Mouse (Mus musculus): ENCODE data around the gene Grk6. TPM values are rescaled to one million over a fixed set of nuclear protein-coding genes. Genes with fewer than 3 reads are reported as not detected.
A peak's percentile ranks its signal among the peaks of the same experiment; 100 is the strongest.

Grk6 gene
- 24.9 and 26.9 TPM in 2 replicates for polyA plus RNA-seq (2015; fragmentation: Nextera tagmentation; extraction: Ambion mirVana)

- Histone ChIP-seq H3K9me3 (replicated peaks) (no peaks in the 10 kb centered on the region), H3K27me3 (no peaks in the 10 kb centered on the region), H3K4me3 (peak within 1 kb of the TSS; percentile 87), H3K9ac (peak within 1 kb of the TSS; percentile 96), H3K4me2 (peak within 1 kb of the TSS; percentile 90), H3K4me1 (peaks cover 38% of the 10 kb centered on the region), H3K36me3 (ENCODE audit: poor library complexity, severe bottlenecking) (peaks cover 11% of the 10 kb centered on the region), H3K27ac (peak within 1 kb of the TSS; percentile 95)
- under 1% methylated on average over 35 of the region's 35 CpGs for WGBS
- peak; percentile 96 for ATAC-seq
Observed at GRCm38 (mm10) chr13:55444937-55445315, at the start of gene Grk6. TSS of gene Grk6 (plus strand) at chr13:55445072.

GRCm38 (mm10) chr13:55398088-55398487 is 46.8 kb upstream of the Grk6 start, which contains the start of gene Slc34a1:
TSS of gene Slc34a1 (plus strand) at chr13:55398187.
- Histone ChIP-seq H3K9me3 (replicated peaks) (no peaks in the 10 kb centered on the region), H3K27ac (no peak within 1 kb of the TSS), H3K4me2 (no peak within 1 kb of the TSS), H3K9ac (no peak within 1 kb of the TSS), H3K36me3 (ENCODE audit: poor library complexity, severe bottlenecking) (no peaks in the 10 kb centered on the region), H3K4me1 (no peaks in the 10 kb centered on the region), H3K27me3 (peaks cover 7% of the 10 kb centered on the region; the same call in 1 of the 2 replicates), H3K4me3 (no peak within 1 kb of the TSS)
- ATAC-seq, result no peak
- 97% methylated on average over 1 of the region's 1 CpGs for WGBS

GRCm38 (mm10) chr13:55399300-55400038 is 45.4 kb upstream of the Grk6 start:
- H3K9ac ChIP-seq, result no peak overlapping the region
- H3K27ac ChIP-seq, result no peak overlapping the region
- ATAC-seq, result no peak
- WGBS, result 64% methylated on average over 5 of the region's 5 CpGs
- no peak overlapping the region for H3K4me3 ChIP-seq
- no peak overlapping the region for H3K4me2 ChIP-seq
- no peaks in the 10 kb centered on the region for H3K36me3 ChIP-seq (ENCODE audit: poor library complexity, severe bottlenecking)
- peaks cover 7% of the 10 kb centered on the region; the same call in 1 of the 2 replicates for H3K27me3 ChIP-seq
- H3K4me1 ChIP-seq, result peaks cover 14% of the 10 kb centered on the region
- no peaks in the 10 kb centered on the region for H3K9me3 ChIP-seq (replicated peaks)

- WGBS, result 83% methylated on average over 1 of the region's 1 CpGs
- H3K27ac ChIP-seq, result no peak overlapping the region
- no peak for ATAC-seq
- no peak overlapping the region for H3K9ac ChIP-seq
- H3K9me3 ChIP-seq (replicated peaks), result no peaks in the 10 kb centered on the region
- H3K36me3 ChIP-seq (ENCODE audit: poor library complexity, severe bottlenecking), result no peaks in the 10 kb centered on the region
- peaks cover 7% of the 10 kb centered on the region; the same call in 1 of the 2 replicates for H3K27me3 ChIP-seq
- H3K4me3 ChIP-seq, result no peak overlapping the region
- peaks cover 17% of the 10 kb centered on the region for H3K4me1 ChIP-seq
- no peak overlapping the region for H3K4me2 ChIP-seq
Observed at GRCm38 (mm10) chr13:55400039-55400346, 44.9 kb upstream of the Grk6 start.

GRCm38 (mm10) chr13:55403266-55403665 is 41.6 kb upstream of the Grk6 start:
- H3K9me3 ChIP-seq (replicated peaks), result no peaks in the 10 kb centered on the region
- ATAC-seq, result no peak
- H3K36me3 ChIP-seq (ENCODE audit: poor library complexity, severe bottlenecking), result no peaks in the 10 kb centered on the region
- H3K4me3 ChIP-seq, result no peak overlapping the region
- H3K27me3 ChIP-seq, result 0 out of 2 replicates have a peak, but pooled peaks cover under 1% of the 10 kb centered on the region
- H3K4me2 ChIP-seq, result no peak overlapping the region
- peaks cover 24% of the 10 kb centered on the region for H3K4me1 ChIP-seq
- no peak overlapping the region for H3K9ac ChIP-seq
- WGBS, result 71% methylated on average over 7 of the region's 7 CpGs
- H3K27ac ChIP-seq, result no peak overlapping the region

- no peak overlapping the region for H3K27ac ChIP-seq
- H3K36me3 ChIP-seq (ENCODE audit: poor library complexity, severe bottlenecking), result no peaks in the 10 kb centered on the region
- 44% methylated on average over 15 of the region's 15 CpGs for WGBS
Observed at GRCm38 (mm10) chr13:55403935-55404852, 40.7 kb upstream of the Grk6 start.

GRCm38 (mm10) chr13:55404853-55405782 is 39.8 kb upstream of the Grk6 start:
- peak overlapping the region; percentile 53 for H3K9ac ChIP-seq
- whole genome bisulfite sequencing, result 17% methylated on average over 11 of the region's 11 CpGs
- H3K9me3 ChIP-seq (replicated peaks), result no peaks in the 10 kb centered on the region

More at GRCm38 (mm10) chr13:55403935-55404852, 40.7 kb upstream of the Grk6 start:
- peaks cover 24% of the 10 kb centered on the region for H3K4me1 ChIP-seq
- H3K4me2 ChIP-seq, result peak overlapping the region; percentile 16; the same call in 1 of the 2 replicates
- H3K4me3 ChIP-seq, result no peak overlapping the region
- no peak for ATAC-seq
- H3K9ac ChIP-seq, result no peak overlapping the region
- H3K9me3 ChIP-seq (replicated peaks), result no peaks in the 10 kb centered on the region
- H3K27me3 ChIP-seq, result no peaks in the 10 kb centered on the region

GRCm38 (mm10) chr13:55405783-55406390 is 39.0 kb upstream of the Grk6 start:
- Histone ChIP-seq H3K9ac (peak overlapping the region; percentile 53), H3K27ac (peak overlapping the region; percentile 74), H3K4me3 (no peak overlapping the region), H3K27me3 (no peaks in the 10 kb centered on the region), H3K4me2 (0 out of 2 replicates have a peak overlapping the region, but pooled peaks have one; percentile 24), H3K4me1 (peaks cover 24% of the 10 kb centered on the region), H3K9me3 (replicated peaks) (no peaks in the 10 kb centered on the region), H3K36me3 (ENCODE audit: poor library complexity, severe bottlenecking) (no peaks in the 10 kb centered on the region)
- 55% methylated on average over 13 of the region's 13 CpGs for WGBS
- peak; percentile 57 for ATAC-seq

More at GRCm38 (mm10) chr13:55404853-55405782, 39.8 kb upstream of the Grk6 start:
- H3K4me2 ChIP-seq, result 0 out of 2 replicates have a peak overlapping the region, but pooled peaks have one; percentile 24
- H3K36me3 ChIP-seq (ENCODE audit: poor library complexity, severe bottlenecking), result no peaks in the 10 kb centered on the region
- peak overlapping the region; percentile 74 for H3K27ac ChIP-seq
- H3K27me3 ChIP-seq, result no peaks in the 10 kb centered on the region
- ATAC-seq, result peak; percentile 93
- no peak overlapping the region for H3K4me3 ChIP-seq
- peaks cover 24% of the 10 kb centered on the region for H3K4me1 ChIP-seq

- no peaks in the 10 kb centered on the region for H3K36me3 ChIP-seq (ENCODE audit: poor library complexity, severe bottlenecking)
- H3K4me3 ChIP-seq, result no peak overlapping the region
- H3K9ac ChIP-seq, result no peak overlapping the region
- no peak overlapping the region for H3K27ac ChIP-seq
- peaks cover 24% of the 10 kb centered on the region for H3K4me1 ChIP-seq
- H3K4me2 ChIP-seq, result no peak overlapping the region
- H3K27me3 ChIP-seq, result no peaks in the 10 kb centered on the region; the same call in 1 of the 2 replicates
- 87% methylated on average over 4 of the region's 4 CpGs for WGBS
- no peaks in the 10 kb centered on the region for H3K9me3 ChIP-seq (replicated peaks)
- ATAC-seq, result no peak
Observed at GRCm38 (mm10) chr13:55407341-55407740, 37.5 kb upstream of the Grk6 start.

GRCm38 (mm10) chr13:55408546-55409120 is 36.2 kb upstream of the Grk6 start:
- 89% methylated on average over 19 of the region's 19 CpGs for WGBS
- no peaks in the 10 kb centered on the region for H3K36me3 ChIP-seq (ENCODE audit: poor library complexity, severe bottlenecking)

More at GRCm38 (mm10) chr13:55408546-55409120, 36.2 kb upstream of the Grk6 start:
- no peak for ATAC-seq
- Histone ChIP-seq H3K4me1 (peaks cover 19% of the 10 kb centered on the region), H3K4me2 (no peak overlapping the region), H3K27ac (no peak overlapping the region), H3K27me3 (peaks cover 8% of the 10 kb centered on the region; the same call in 1 of the 2 replicates), H3K9me3 (replicated peaks) (no peaks in the 10 kb centered on the region), H3K9ac (no peak overlapping the region), H3K4me3 (no peak overlapping the region)

Measured in forebrain, embryonic 13.5 days (tissue).